Mouse (Mus musculus): ENCODE measurements around the gene Gal3st4. TPM values are rescaled to one million over a fixed set of nuclear protein-coding genes. Genes with fewer than 3 reads are reported as not detected.

Gene Gal3st4
- polyA plus RNA-seq (2016; fragmentation: Nextera tagmentation; extraction: Ambion mirVana): 3.3 and 3.9 TPM in 2 replicates

DNA sequence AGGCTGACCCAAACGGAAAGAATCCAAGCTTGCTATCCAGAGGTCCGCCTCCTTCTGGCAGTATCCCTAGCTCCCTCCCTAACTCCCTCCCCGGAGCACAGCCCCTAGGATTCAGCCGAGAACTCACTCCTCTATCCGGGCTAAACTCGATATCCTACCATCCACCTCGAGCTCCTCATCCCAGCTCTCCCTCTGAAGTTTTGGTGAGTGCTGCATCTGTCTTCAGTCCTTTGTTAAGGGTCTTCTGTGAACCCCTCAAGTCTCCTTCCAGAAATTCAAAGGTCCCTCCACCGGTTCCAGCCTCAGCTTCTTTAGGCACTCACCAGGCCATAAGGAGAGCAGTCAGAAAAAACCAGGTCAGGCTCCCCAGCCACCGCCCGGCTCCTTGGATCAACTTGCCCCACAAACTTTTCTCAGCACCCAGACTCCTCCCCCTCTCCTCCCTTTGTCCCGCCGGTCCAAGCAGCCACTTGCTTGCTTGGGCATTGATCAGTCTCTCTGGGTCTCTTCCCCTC, at the start of gene Gal3st4:
Gene Gal3st4 (minus strand): TSS at position 432 of the 515 bp plus-strand sequence.
- Histone ChIP-seq H3K27me3 (peaks cover 26% of the 10 kb centered on the region), H3K9ac (0 out of 2 replicates have a peak within 1 kb of the TSS, but pooled peaks have one; percentile 33), H3K27ac (no peak within 1 kb of the TSS), H3K36me3 (replicated peaks) (peaks cover 28% of the 10 kb centered on the region), H3K9me3 (no peaks in the 10 kb centered on the region), H3K4me1 (peaks cover 52% of the 10 kb centered on the region), H3K4me3 (replicated peaks) (peak within 1 kb of the TSS; percentile 20), H3K4me2 (peak within 1 kb of the TSS; percentile 39)
- 0 out of 2 replicates have a peak, but pooled peaks have one; percentile 18 for ATAC-seq (ENCODE audit: low FRiP score)
- WGBS: 2% methylated on average over 12 of the region's 12 CpGs

DNA sequence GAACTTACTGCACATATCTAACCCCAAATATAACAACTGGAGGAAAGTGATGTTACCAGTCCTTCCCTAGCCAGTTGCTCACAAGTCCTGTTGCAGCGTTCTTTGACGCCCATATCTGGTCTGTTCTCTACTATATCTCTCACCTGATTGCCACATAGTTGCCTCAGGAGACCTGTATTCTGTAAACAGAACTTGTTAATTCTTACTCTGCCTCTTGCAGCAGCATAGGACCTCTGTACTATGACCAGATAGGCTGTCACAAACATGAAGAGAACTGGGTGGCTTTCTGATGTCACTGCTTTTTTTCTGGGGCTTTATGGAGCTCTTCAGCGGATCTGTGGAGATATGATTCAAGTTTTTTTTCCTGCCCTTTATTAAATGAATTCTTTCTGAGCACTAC, 40.2 kb upstream of the Gal3st4 start:
- Histone ChIP-seq H3K4me2 (no peak overlapping the region), H3K4me1 (no peaks in the 10 kb centered on the region), H3K36me3 (replicated peaks) (no peaks in the 10 kb centered on the region), H3K4me3 (replicated peaks) (no peak overlapping the region), H3K27ac (no peak overlapping the region), H3K9ac (no peak overlapping the region), H3K9me3 (no peaks in the 10 kb centered on the region), H3K27me3 (no peaks in the 10 kb centered on the region)
- ATAC-seq (ENCODE audit: low FRiP score): no peak
- 92% methylated on average over 3 of the region's 3 CpGs for WGBS

DNA sequence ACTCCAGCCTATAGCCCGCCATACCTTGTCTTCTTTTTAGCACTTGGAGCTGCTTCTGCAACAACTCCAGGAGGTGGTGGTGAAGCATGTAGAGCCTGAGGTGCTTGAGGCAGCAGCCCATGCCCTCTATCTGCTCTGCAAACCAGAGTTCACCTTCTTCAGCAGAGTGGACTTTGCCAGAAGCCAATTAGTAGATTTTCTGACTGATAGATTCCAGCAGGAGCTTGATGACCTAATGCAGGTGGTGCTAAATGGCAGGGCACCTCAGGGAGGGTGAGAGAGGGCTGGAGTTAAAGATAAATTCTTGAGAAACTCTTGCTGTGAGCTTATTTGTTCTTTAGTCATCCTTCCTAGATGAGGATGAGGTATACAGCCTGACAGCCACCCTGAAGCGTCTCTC, 27.0 kb upstream of the Gal3st4 start:
- Histone ChIP-seq H3K27ac (no peak overlapping the region), H3K36me3 (replicated peaks) (no peaks in the 10 kb centered on the region), H3K9me3 (no peaks in the 10 kb centered on the region), H3K4me2 (no peak overlapping the region), H3K4me1 (no peaks in the 10 kb centered on the region), H3K4me3 (replicated peaks) (no peak overlapping the region), H3K27me3 (no peaks in the 10 kb centered on the region), H3K9ac (no peak overlapping the region)
- WGBS: 83% methylated on average over 2 of the region's 2 CpGs
- ATAC-seq (ENCODE audit: low FRiP score): no peak

DNA sequence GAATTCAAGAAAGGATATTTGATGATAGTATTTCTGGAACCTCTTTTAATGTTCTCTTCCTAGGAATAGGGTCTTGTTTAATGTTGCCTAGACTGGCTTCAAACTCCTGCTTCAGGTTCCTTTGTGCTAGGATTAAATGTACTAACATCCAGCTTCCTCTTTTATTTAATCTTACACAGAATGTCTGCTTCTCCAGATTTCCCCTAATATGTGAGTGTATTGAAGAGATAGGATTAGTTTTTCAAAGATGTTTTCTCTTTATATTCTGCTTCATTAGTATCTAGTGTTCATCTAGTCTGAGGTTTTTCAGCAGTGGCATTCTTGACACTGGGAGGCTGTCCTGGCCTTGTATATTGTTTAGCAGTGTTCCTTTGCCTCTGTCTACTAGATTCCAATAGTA, 21.5 kb upstream of the Gal3st4 start:
- no peaks in the 10 kb centered on the region for H3K36me3 ChIP-seq (replicated peaks)
- no peak for ATAC-seq (ENCODE audit: low FRiP score)
- no peaks in the 10 kb centered on the region for H3K4me1 ChIP-seq
- no peaks in the 10 kb centered on the region for H3K27me3 ChIP-seq
- no peak overlapping the region for H3K9ac ChIP-seq
- no peak overlapping the region for H3K4me2 ChIP-seq
- no peak overlapping the region for H3K27ac ChIP-seq
- no peaks in the 10 kb centered on the region for H3K9me3 ChIP-seq
- no peak overlapping the region for H3K4me3 ChIP-seq (replicated peaks)

DNA sequence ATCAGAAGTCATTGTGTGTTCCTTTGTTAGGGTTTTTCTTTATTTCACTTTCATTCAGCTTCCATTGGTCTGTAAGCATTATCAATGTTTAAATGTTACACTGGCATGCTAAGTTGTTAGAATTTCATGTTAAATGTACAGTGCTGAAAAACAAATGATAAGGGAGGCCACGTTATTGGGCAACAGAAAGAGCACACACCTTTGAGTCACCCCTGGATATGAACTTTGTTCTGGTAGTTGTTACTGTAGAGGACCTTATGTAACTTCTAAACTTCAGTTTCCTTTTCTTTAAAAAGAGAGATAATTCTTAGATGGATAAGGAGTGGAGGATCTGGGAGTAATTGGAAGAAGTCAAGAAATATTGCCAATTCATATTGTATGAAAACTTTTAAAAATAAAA, 19.0 kb upstream of the Gal3st4 start:
- 84% methylated on average over 1 of the region's 1 CpGs for WGBS
- no peak for ATAC-seq (ENCODE audit: low FRiP score)
- H3K4me3 ChIP-seq (replicated peaks): no peak overlapping the region
- no peaks in the 10 kb centered on the region for H3K27me3 ChIP-seq
- H3K36me3 ChIP-seq (replicated peaks): no peaks in the 10 kb centered on the region
- no peaks in the 10 kb centered on the region for H3K9me3 ChIP-seq
- no peak overlapping the region for H3K9ac ChIP-seq
- H3K27ac ChIP-seq: no peak overlapping the region
- no peaks in the 10 kb centered on the region for H3K4me1 ChIP-seq
- no peak overlapping the region for H3K4me2 ChIP-seq

DNA sequence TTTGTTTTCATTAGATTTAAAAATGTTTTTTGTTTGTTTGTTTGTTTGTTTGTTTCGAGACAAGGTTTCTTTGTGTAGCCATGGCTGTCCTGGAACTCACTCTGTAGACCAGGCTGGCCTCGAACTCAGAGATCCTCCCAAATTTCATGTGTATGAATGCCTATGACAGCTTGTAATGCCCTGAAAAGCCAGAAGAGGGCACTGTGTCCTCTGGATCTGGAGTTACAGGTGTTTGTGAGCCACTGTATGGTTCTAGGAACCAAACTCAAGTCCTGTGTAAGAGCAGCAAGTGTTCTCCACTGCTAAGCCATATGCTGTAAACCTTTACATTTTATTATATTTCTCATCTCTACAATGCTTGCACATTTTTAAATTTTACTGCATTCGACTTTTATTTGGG, 15.2 kb upstream of the Gal3st4 start:
- no peak overlapping the region for H3K9ac ChIP-seq
- ATAC-seq (ENCODE audit: low FRiP score): no peak

DNA sequence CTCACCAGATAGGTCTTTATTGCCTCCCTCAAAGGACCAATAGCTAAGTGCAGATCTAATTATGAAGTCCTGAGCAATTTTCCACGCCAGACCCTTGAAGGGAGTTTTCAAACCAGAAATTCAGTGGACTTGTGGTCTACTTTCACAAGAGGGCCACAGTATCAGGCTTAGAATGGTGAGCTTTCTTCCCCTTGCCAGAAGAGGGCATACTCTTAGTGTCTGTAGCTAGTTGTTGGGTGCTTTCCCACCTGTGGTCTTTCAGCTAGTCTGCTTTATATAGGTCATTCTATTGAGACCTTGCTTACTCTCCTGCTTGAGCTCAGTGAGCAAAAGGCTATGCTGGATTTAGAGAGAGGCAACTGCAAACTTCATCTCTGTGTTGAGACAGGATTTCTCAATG, 10.9 kb upstream of the Gal3st4 start:
- peaks cover 7% of the 10 kb centered on the region for H3K4me1 ChIP-seq
- H3K4me2 ChIP-seq: no peak overlapping the region
- no peaks in the 10 kb centered on the region for H3K9me3 ChIP-seq
- ATAC-seq (ENCODE audit: low FRiP score): no peak
- H3K4me3 ChIP-seq (replicated peaks): no peak overlapping the region
- no peak overlapping the region for H3K27ac ChIP-seq
- H3K27me3 ChIP-seq: peaks cover 11% of the 10 kb centered on the region; the same call in 1 of the 2 replicates
- no peaks in the 10 kb centered on the region for H3K36me3 ChIP-seq (replicated peaks)
- H3K9ac ChIP-seq: no peak overlapping the region
- WGBS: 50% methylated on average over 1 of the region's 1 CpGs

More for the DNA sequence above, 15.2 kb upstream of the Gal3st4 start:
- Histone ChIP-seq H3K27me3 (no peaks in the 10 kb centered on the region), H3K4me2 (no peak overlapping the region), H3K9me3 (no peaks in the 10 kb centered on the region), H3K4me3 (replicated peaks) (no peak overlapping the region), H3K27ac (no peak overlapping the region), H3K36me3 (replicated peaks) (no peaks in the 10 kb centered on the region), H3K4me1 (no peaks in the 10 kb centered on the region)
- 71% methylated on average over 3 of the region's 3 CpGs for WGBS

DNA sequence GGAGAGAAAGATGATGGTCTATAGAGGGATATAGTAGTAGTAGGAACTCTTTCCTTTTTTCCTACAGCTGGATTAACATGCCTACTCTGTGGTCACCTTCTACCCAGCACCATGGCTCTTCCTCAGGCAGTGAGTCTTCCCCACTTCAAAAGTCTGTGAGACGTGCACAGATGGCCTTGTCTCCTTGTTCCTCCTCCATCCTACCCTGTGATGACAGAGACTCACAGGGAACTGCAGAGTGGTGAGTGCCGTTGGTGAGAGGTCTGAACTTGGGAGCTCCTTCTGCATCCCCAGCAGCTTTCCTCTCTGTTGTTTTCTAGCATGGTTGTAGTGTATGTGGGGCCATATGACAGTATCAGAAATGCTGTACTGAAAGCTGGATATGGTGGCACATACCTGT, 9.2 kb upstream of the Gal3st4 start:
- no peak for ATAC-seq (ENCODE audit: low FRiP score)
- WGBS: 77% methylated on average over 2 of the region's 2 CpGs
- peaks cover 15% of the 10 kb centered on the region for H3K36me3 ChIP-seq (replicated peaks)
- no peak overlapping the region for H3K4me3 ChIP-seq (replicated peaks)
- peaks cover 11% of the 10 kb centered on the region; the same call in 1 of the 2 replicates for H3K27me3 ChIP-seq
- H3K9ac ChIP-seq: no peak overlapping the region
- H3K4me2 ChIP-seq: no peak overlapping the region
- H3K9me3 ChIP-seq: no peaks in the 10 kb centered on the region
- peaks cover 24% of the 10 kb centered on the region for H3K4me1 ChIP-seq
- H3K27ac ChIP-seq: no peak overlapping the region

DNA sequence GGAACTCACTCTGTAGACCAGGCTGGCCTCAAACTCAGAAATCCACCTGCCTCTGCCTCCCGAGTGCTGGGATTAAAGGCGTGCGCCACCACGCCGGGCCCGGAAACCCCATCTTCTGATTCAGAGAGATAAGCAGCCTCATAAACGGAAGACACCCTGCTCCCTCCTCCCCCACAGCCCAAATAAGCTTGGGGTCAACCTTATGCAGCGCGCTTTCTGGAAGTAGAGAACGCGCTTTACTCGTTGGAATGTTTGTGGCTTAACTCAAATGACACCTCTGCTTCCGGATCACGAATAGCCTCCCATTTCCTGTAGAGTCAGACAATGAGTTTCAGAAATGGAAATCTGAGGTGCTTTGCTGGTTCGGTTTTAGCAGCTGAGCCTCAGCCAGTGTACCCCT, 8.2 kb upstream of the Gal3st4 start:
- Histone ChIP-seq H3K4me3 (replicated peaks) (no peak overlapping the region), H3K9me3 (no peaks in the 10 kb centered on the region), H3K4me2 (no peak overlapping the region), H3K36me3 (replicated peaks) (peaks cover 23% of the 10 kb centered on the region), H3K9ac (no peak overlapping the region), H3K27ac (no peak overlapping the region), H3K4me1 (peaks cover 33% of the 10 kb centered on the region), H3K27me3 (peaks cover 11% of the 10 kb centered on the region; the same call in 1 of the 2 replicates)
- ATAC-seq (ENCODE audit: low FRiP score): no peak
- 93% methylated on average over 15 of the region's 15 CpGs for WGBS

DNA sequence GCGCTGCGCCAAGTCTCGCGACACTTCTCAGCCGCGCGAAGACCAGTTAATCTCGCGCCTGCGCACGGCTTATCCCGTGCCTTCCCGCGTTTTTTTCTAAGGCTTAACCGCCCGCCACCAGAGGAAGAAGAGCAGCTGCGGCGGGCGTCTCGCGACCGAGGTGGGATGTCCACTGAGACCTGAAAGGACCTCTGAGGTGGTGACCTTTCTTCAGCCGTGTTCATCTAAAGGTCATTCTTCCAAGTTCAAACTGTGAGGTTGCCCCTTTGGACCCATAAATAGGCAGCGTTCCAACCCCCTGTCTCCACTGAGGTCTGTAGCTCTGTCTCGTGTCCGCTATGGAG, 7.8 kb upstream of the Gal3st4 start:
- no peak for ATAC-seq (ENCODE audit: low FRiP score)
- Histone ChIP-seq H3K4me3 (replicated peaks) (peak overlapping the region; percentile 74), H3K4me2 (peak overlapping the region; percentile 75), H3K9me3 (no peaks in the 10 kb centered on the region), H3K27me3 (peaks cover 11% of the 10 kb centered on the region; the same call in 1 of the 2 replicates), H3K36me3 (replicated peaks) (peaks cover 28% of the 10 kb centered on the region), H3K27ac (no peak overlapping the region), H3K4me1 (peaks cover 38% of the 10 kb centered on the region), H3K9ac (no peak overlapping the region)
- 22% methylated on average over 26 of the region's 26 CpGs for WGBS

DNA sequence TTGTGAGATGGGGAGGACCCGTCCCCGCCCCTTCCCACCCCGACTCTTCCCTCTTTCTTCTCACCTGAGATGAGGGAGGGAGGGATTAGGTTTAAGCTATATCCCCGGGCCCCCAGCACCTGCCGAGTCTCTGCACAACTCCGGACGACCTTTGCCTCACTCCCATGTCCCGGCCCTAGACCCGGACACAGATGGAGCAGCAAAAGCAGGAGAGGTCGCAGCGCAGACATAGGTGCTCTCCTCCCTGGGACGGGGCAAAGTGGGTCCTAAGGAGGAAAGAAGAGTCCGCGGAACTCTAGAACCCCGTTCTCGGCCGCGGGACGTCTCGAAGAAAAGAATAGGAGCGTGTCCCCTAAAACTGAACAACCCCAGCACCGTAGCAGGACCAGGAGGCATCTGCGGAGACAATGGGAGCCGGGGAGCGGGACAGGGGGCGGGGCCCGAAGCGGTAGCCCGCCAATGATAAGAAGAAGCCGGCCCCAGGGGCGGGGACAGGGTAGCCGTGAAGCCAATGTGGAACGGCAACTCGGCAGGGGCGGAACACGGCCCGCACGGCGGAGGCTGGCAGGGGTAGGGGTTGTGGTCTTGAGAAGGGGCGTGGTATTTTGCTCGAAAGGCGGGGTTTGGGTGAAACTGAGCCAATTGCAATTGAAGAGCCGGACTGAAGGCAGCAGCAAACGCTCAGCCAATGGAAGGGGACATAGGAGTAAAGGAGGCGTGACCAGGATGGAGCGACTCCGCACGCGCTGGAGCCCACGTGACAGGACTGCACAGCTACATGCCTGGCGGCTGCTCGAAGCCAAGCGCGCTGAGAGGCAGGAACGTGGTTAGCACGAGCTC, 7.2 kb upstream of the Gal3st4 start, which contains the start of the genes Gm43720, Gpc2 and Stag3:
Gene Gm43720 (minus strand): TSS at position 374 of the 840 bp plus-strand sequence.
Gene Gpc2 (minus strand): TSS at position 421 of the 840 bp plus-strand sequence.
Gene Stag3 (plus strand): TSS at position 656 of the 840 bp plus-strand sequence.
- Histone ChIP-seq H3K9ac (peak within 1 kb of the TSS; percentile 90), H3K4me3 (replicated peaks) (peak within 1 kb of the TSS; percentile 74), H3K27me3 (peaks cover 11% of the 10 kb centered on the region; the same call in 1 of the 2 replicates), H3K4me1 (peaks cover 43% of the 10 kb centered on the region), H3K4me2 (peak within 1 kb of the TSS; percentile 75), H3K27ac (peak within 1 kb of the TSS; percentile 80), H3K9me3 (no peaks in the 10 kb centered on the region), H3K36me3 (replicated peaks) (peaks cover 33% of the 10 kb centered on the region)
- under 1% methylated on average over 56 of the region's 56 CpGs for WGBS
- peak; percentile 99 for ATAC-seq (ENCODE audit: low FRiP score)

DNA sequence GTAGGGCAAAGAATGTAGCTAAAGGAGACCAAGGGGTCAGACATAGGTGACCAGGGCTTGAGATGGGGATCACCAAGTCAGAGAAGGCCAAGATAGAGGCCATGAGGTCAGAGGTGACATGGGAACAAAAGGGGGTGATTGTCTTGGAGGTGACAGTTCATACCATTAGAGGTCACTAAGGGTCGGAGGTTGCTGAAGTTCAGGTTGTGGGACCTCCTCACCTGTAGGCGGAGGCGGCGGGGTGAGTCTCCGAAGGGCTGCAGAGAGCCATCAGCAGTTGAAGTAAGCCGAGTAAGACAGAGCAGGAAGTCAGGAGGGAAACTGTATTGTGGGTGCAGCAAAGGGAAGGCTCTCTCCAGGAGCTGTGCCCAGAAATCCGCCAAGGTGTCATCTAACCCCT, 5.4 kb upstream of the Gal3st4 start:
- H3K27ac ChIP-seq: no peak overlapping the region
- H3K4me3 ChIP-seq (replicated peaks): peak overlapping the region; percentile 74
- H3K4me2 ChIP-seq: peak overlapping the region; percentile 75
- no peaks in the 10 kb centered on the region for H3K9me3 ChIP-seq
- H3K27me3 ChIP-seq: peaks cover 20% of the 10 kb centered on the region
- peaks cover 56% of the 10 kb centered on the region for H3K4me1 ChIP-seq
- H3K9ac ChIP-seq: peak overlapping the region; percentile 90; the same call in 1 of the 2 replicates
- 87% methylated on average over 7 of the region's 7 CpGs for WGBS
- peaks cover 37% of the 10 kb centered on the region for H3K36me3 ChIP-seq (replicated peaks)
- no peak for ATAC-seq (ENCODE audit: low FRiP score)

Data from forebrain, embryonic 12.5 days (tissue).